Mouse (Mus musculus) retina, postnatal 1 day (tissue): ENCODE data around the gene Prpf8.
A peak's percentile ranks its signal among the peaks of the same experiment; 100 is the strongest.
"Not testable (repeated sequence)": the region's sequence is repeated elsewhere in the genome, so short reads cannot be mapped to it uniquely, and the experiment has no call there.

Experiments used
- DNase-seq: peaks from one replicate; pipeline ENCODE4 v3.0.0-alpha.2; 2012

The Prpf8 gene

GRCm38 (mm10) chr11:75535106-75535795, 48.6 kb downstream of the Prpf8 start:
- no peak for DNase-seq

GRCm38 (mm10) chr11:75536255-75537024, 49.8 kb downstream of the Prpf8 start:
- no peak for DNase-seq

- DNase-seq, result no peak
Measured at GRCm38 (mm10) chr11:75537025-75537414, 50.4 kb downstream of the Prpf8 start.

- DNase-seq, result peak; percentile 43
Measured at GRCm38 (mm10) chr11:75537491-75538183, 51.0 kb downstream of the Prpf8 start.

GRCm38 (mm10) chr11:75538184-75538969, 51.8 kb downstream of the Prpf8 start:
- peak; percentile 24 for DNase-seq

GRCm38 (mm10) chr11:75538970-75539299, 52.3 kb downstream of the Prpf8 start:
- DNase-seq, result no peak

GRCm38 (mm10) chr11:75540209-75540608, 53.6 kb downstream of the Prpf8 start:
- no peak for DNase-seq

GRCm38 (mm10) chr11:75540710-75541581, 54.3 kb downstream of the Prpf8 start:
- no peak for DNase-seq

GRCm38 (mm10) chr11:75544713-75545112, 58.1 kb downstream of the Prpf8 start:
- DNase-seq, result no peak

GRCm38 (mm10) chr11:75546057-75546456, 59.4 kb downstream of the Prpf8 start:
- DNase-seq, result no peak

GRCm38 (mm10) chr11:75549658-75550111, 63.1 kb downstream of the Prpf8 start:
- DNase-seq, result no peak

- no peak for DNase-seq
Measured at GRCm38 (mm10) chr11:75550200-75550946, 63.8 kb downstream of the Prpf8 start.

GRCm38 (mm10) chr11:75551321-75551720, 64.7 kb downstream of the Prpf8 start:
- DNase-seq, result no peak

GRCm38 (mm10) chr11:75551961-75552441, 65.4 kb downstream of the Prpf8 start:
- DNase-seq, result no peak

GRCm38 (mm10) chr11:75552906-75553482, 66.4 kb downstream of the Prpf8 start:
- no peak for DNase-seq

GRCm38 (mm10) chr11:75556006-75556405, 69.4 kb downstream of the Prpf8 start:
- DNase-seq, result not testable (repeated sequence)

- peak; percentile 47 for DNase-seq
Measured at GRCm38 (mm10) chr11:75557142-75557541, 70.5 kb downstream of the Prpf8 start.

GRCm38 (mm10) chr11:75558101-75558500, 71.5 kb downstream of the Prpf8 start:
- no peak for DNase-seq
